Mouse (Mus musculus) MEL-GATA-1-ER (cell line): Measurements from ENCODE around the gene Grin2b.

ENCODE experiments used
- DNase-seq: peaks from one replicate; pipeline ENCODE4 v3.0.0-alpha.2; 2012; ENCODE audit warnings: low read depth; ENCODE audit errors: extremely low read depth

Grin2b gene

DNA sequence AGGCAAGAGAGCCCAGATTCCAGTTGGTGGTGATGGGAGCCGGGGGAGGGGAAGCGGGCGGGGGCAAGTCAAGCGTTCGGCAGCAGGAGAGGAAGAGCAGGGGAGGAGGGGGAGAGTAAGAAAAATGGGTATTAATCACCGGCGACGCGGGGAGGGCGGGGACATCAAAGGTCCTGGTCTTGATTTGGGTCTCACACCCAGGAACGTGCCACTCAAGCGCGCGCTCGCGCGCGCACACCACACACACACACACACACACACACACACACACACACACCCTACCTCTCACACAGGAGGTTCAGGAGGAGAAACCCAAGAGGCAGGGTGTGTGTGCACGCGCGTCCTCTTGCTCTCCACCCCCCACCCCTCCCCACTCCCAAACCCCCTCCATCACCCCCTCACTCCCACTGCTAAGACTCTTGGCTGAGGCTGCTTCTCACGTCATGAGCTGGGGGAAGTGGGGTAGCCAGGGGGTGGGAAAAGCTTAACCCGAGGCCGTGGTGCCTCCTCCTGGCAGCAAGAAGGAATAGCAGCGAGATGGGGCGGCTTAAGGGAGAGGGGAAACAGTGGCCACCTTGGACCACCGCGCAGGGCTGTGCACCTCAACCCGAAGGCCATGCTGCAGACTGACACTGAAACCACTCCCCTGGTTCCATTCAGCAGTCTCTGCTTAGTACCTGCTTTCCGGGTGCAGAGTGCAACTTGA lies at the start of gene Grin2b:
TSS of gene Grin2b (minus strand) at position 321 of the 706 bp plus-strand sequence.
- DNase-seq: no peak

DNA sequence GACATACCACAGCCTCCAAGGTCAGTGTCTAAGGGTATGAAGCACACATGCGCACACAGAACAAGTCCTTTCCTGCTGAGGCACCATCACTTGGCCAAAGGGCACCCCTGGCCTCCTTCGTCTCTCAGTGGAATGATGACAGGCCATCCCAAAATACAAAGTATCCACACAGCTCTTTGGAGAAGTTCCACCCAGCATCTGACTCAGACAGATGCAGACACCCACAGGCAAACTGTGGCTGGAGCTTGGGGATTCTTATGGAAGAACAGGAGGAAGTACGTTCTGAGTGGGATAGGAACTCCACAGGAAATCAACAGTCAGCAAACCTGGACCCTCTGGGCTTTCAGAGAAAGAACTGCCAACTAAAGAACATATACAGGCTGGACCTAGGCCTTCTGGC lies 48.6 kb upstream of the Grin2b start:
- no peak for DNase-seq

DNA sequence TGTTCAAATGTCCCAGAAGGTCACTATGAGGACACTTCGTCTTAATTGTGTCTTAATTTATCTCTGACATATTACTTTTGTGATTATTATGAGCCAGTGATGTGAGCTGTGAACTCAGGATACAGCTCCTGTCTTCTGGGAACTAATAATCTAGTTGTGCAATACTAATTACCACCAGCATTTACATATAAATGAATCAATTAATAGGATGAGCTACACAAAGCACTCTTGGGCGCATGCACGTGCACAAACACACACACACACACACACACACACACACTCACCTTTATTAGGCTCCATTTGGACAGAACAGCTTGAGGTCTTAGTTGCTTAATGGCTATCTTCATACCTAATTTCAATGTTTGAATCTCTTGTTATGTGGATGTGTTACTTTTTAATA lies 37.1 kb upstream of the Grin2b start:
- DNase-seq: no peak

DNA sequence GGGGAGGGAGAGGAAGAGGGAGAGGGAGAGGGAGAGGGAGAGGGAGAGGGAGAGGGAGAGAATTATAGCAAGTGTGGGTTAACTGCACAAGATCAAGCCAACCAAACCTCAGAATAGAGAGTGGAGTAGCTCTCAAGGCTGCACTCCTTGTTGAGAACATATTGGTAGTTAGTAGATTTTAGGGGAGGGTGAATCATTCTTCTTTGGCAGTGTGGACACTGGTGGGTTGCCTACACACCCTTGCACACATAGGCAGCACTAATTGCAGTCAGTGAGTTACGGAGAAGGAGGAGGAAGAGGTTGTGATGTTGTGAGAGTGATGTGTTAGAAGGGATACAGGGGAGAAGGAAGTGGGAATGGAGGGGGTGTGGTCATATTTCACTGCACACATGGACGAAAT lies 26.5 kb upstream of the Grin2b start:
- DNase-seq: no peak

DNA sequence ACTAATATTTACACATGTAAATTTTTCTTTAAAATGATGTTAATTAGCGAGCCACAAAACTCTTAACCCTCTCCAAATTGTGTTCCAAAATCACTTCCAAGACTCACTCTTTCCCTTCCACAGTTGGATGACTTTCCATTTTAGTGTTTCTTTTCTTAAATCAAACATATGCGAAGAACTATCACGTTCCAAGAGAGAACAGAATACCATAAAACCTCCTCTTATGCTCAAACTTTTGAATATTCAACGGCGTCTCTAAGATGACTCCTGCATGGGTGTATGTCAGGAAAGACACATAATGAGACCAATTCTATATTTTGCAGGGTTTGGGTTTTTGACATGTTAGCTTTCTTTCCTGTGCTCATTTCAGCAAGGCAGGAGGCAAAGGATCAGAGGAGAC lies 21.3 kb upstream of the Grin2b start:
- no peak for DNase-seq

DNA sequence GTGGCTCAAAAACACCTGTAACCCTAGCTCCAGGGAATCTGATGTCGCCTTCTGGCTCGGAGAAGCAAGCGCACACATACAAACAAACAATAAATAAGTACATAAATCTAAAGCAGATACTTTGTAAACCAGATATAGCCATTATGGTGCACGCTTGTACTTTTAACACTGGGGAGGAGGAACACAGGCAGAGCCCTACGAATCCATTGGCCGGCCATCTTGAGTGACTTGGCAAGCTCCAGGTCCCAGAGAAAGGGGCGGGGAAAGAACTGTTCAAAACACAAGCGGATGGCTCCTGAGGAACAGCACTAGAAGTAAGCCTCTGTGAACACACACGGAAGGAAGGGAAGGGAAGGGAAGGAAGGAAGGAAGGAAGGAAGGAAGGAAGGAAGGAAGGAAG lies 4.8 kb upstream of the Grin2b start:
- DNase-seq: no peak

DNA sequence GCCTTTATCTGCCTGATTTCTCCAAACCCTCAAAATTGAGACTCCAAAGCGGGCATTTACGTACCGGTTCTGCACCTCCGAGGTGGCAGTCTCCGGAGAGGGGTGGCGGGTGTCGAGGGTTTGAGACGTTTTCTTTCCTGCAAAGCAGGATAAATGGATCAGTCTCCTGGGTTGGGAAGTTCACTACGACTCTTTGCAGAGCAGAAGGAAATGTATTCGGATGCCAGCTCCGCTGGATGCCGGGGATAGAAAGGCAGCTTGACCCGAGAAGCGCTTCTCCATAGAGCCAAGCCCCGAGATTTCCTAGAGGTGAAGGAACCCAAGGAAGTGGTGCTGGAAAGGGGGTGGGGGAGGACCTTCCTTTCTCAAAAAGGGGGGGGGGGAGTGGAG lies 515 bp downstream of the Grin2b start:
- DNase-seq: no peak

DNA sequence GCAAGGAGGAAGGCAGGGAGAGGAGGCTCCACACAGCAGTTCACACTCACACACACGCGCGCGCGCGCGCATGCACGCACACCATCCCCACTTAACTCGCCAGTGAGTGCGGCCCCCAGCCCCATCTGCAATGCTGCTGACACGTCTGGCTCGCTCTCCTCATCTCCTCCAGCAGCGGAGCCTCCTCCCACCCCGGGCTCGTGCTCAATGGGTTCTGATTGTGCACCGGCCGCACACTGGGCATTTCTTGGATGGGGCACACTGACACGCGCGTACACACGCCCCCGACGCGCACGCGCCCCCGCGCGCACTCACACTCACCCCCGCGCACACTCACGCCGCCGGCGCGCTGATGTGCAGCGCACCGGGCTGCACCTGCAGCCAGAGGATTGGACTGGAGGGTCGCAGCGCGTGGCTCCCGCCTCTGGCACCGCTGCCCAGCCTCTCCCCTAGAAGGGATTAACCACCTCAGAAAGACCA lies 1.1 kb downstream of the Grin2b start:
- no peak for DNase-seq

DNA sequence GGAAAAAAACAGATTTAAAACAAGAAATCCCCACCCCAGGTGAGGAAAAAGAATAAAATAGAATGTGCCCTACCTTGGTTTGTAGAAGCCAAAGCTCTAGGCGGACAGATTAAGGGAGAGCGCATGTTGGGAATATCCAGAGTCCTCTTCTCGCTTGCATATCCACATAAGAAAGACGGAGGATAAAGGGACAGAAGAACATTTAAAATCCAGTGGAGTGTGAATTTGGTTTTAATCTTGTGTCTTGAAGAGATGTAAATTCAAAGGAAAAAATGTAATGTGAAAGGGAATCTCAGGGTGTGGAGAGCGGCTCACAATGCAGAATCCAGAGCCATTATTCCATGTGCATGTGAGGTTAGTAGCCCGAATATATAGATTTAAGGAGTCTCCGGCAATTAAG lies 2.0 kb downstream of the Grin2b start:
- DNase-seq: no peak

DNA sequence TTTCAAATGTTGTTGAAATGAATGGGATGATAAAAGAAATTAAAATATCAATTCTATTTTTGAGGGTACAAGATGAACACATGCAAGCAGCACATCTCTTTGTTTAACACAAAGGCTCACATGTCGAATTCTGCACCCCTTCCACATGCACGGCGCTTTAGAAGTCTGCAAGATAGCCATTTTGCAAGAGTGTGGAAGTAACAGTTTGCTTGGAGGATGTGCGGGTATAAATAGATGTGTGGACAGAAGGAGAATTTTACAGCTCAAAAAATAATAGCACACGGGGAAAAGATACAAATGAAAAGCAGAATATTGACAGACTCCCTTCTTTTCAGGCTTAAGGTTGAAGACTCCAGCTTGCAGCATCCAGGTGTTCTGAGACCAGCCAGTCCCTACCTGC lies 2.9 kb downstream of the Grin2b start:
- no peak for DNase-seq

DNA sequence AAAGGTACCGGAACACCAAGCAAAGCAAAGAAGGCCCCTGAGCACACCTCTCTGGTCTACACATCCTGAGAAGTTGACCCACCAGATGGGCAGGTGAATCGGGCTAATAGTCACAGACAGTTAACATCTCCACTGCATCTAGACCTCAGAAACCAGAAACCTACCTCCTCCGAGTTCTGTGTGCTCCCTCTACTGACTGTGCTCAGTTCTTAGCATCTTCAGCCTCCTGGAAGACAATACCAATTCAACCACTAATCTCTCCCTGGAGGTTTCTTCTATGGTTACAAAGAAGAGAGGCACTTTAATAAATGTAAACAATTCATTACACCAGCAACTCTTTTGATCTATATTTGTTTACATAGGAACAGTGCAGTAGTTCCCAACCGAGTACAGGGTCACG lies 6.0 kb downstream of the Grin2b start:
- no peak for DNase-seq

DNA sequence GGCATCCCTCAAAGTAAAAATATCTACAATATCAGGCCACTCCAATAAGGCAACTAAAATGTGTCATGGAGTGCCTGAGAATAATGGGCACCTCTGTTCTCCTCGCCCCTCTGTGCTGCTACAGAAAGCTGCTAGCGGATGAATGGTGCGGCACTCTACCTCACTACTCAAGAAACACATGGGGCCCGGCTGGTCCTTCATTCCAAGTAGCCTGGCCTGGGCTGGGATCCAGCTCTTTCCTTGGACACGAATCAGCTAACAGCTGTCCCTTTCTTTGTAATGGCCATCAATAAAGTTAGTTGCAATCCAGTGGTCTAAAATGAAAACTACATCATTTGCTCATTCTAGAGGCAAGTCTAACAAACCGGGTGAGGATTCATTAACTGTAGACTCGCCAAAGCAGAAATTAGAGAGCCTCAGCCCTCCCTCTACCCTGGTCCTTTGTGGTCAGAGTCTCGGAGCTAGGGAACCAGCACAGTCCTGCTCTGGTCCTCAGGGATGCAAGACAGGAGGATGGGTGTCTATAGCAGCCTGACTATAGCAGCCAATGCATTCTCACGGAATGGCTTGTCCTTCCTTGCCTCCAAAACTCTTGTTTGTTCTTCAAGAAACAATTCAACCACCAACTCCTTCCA lies 7.8 kb downstream of the Grin2b start:
- no peak for DNase-seq

DNA sequence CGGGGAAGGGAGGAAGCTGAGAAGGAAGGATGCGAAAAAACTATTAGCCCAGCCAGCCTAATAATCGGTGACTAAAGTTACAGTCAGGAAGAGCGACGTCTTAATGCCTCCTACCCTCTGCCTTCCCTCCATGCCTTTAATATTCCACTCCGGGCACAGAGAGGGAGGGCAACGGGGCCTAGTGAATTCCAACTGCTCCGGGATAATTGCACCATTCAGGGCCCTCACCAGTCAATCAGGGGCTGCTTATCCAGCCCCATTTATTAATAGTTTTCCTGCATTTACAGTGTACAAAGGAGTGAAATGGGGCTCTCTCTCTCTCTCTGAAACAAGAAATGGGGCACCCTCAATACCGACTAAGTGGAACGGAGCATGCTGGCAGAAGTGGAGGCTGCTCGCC lies 11.2 kb downstream of the Grin2b start:
- DNase-seq: no peak

DNA sequence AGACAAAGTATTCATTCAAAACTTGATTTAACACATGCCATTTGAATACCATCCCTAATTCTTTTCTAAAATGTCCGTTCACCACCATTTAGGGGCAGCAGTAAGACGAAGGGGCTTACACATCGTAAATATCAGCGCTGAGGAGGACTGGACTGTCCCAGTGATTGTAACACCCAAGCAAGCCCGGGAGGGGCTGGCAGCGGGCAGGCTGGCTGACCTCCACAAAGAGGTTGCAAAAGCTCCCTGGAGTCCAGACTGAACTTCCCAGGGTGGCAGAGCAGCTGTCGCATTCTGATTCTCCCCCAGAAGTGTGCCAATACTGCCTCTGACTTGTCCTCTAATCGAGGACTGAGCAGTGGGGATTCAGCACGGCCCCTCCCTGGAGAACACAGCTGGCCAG lies 19.9 kb downstream of the Grin2b start:
- DNase-seq: no peak

DNA sequence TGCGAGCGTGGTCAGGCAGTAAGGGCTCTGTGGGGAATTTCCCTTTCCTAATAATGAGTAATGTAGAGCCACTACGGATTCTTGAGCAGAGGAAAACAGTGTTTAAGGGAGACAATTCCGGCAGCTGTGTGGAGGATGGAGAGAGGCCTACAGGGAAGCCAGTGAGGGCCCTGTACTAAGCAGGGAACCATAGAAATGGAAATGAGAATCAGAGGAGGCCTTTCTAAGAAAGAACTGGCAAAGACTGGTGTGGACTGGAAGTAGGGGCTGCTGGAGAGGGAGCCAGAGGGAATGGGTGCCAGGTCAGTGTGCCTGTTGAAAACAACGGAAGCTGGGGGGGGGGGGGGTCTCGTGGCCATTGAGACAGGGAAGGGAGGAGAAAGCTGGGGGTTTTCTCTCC lies 23.2 kb downstream of the Grin2b start:
- no peak for DNase-seq

DNA sequence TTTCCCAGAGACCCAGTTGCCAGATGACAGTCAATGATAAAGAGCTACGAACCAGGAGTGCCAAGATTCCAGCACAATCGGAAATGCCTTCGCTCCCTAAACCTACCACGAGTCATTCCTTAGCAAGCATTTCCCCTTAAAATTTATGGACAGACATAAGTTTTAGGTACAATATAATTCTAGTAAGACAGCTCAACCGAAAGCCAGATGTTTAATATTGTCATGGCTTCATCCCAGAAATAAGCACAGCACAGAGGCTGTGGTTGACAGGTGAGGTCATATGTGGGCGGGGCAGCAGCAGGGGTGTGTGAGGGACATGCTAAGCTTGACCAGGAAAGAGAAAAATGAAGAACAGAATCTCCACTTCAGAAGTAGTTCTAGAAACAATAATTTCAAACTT lies 33.3 kb downstream of the Grin2b start:
- no peak for DNase-seq

DNA sequence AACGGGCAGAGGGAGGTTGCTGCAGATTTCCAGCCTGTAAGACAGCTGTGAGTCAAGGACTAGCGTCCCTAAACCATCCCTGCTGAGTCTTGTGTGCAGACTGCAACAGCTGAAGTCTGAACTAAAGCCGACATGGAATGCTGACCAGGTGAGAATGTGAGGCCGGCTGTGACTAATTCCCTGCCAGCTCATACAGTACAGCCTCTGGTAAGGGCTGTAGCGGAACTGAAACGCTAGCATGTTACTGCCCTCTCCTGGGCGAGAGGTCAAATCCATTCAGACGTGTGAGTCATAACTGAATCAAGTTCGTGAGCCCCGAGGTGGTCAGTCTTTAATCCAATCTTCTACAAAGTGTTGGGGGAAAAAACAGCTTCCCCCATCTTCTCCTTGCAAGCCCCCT lies 42.9 kb downstream of the Grin2b start:
- DNase-seq: no peak

DNA sequence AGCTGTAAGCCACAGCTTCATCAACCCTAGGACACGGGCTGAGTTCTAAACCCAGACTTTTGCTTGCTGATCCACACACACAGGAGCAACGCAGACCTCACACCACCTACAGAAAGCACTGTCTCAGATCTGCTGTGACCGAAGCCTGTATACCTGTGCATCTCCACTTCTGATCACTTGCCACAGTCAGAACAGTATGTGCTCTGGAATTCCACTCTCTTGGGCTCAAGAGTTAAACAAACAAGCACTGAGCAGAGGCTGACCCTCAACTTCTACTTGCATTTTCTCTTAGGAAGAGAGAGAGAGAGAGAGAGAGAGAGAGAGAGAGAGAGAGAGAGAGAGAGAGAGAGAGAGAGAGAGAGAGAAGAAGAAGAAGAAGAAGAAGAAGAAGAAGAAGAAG lies 50.7 kb downstream of the Grin2b start:
- DNase-seq: no peak

DNA sequence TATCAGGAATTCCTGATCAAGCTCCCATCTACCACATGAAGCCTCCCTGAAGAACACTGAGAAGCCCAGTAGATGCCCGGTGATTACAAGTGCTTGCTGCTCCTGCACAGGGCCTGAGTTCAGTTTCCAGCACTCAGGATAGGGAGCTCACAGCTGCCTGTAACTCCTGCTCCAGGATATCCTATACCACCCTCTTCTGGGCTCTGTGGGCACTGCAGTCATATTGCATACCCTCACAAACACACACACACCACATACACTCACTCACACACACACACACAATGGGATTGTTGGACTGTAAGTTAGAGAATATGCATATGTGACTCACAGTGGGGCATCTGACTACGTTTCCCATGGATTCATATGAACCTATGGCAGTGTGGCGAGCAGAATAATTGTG lies 55.9 kb downstream of the Grin2b start:
- DNase-seq: no peak

DNA sequence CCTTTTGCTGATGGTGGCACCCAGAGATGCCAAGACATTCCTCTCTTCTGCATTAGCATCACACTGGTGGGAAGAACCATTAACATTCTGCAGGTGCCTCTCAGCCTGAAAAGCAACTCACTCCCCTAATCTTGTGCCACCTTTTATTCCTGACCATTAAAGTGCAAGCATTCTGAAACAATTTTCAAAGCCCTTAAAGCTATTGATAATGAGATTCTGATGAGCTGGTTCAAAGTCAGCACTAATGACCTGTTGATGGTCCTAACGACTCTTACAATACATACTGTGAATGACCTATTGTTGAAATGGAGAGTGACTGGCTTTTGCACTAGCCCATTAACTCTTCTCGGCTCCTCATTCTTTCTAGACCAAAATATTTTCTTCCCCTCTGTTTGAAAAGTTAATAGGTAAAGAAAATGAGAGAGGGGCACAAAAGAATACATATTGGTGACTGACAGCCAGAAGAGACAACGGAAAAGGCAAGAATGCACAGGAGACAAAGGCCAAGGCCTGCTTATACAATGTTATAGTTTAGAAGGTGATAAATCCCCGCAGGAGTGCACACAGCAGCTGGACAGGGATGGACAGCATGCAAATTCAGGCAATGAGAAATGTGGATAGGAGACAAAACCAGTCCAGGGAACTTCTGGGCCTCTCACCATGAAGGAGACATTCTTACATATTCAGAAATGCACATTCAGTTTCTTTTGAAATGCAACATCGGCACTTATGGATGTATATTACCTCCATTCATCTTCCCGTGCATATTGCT lies 59.5 kb downstream of the Grin2b start:
- no peak for DNase-seq

DNA sequence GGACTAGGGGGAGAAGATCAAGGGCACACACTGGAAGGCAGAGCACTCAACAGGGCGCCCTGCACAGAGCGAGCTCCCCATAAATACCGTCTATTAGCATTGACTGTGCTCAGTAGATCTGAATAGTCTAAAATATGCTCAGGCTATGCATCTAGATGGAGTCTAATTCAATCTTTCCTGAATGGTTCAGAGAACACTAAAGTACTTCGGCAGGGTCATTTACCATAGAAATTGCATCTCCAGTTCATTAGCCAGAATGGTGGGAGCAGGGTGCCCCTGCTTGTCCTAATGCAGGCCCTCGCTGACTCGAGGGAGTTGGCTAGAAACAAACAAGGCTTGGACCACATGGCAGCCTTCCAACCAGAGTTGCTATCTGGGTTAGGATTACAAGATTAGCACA lies 64.1 kb downstream of the Grin2b start:
- DNase-seq: no peak

DNA sequence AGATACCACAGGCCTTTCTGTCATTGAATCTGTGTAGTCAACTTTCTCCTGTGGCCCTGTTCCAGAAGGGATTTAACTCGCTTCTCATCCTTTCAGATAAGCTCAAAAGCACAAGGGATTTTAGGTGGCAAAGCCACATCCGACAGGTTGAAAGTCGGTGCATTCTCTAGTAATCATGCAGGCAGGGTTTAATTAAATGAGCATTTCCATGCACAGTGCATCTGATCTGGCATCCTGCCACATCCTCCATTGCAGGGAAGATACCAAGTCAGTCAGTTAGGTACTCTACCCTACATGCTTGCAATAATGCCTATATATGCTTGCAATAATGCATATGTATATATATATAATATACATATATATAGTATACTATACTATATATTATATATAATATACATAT lies 64.8 kb downstream of the Grin2b start:
- no peak for DNase-seq

DNA sequence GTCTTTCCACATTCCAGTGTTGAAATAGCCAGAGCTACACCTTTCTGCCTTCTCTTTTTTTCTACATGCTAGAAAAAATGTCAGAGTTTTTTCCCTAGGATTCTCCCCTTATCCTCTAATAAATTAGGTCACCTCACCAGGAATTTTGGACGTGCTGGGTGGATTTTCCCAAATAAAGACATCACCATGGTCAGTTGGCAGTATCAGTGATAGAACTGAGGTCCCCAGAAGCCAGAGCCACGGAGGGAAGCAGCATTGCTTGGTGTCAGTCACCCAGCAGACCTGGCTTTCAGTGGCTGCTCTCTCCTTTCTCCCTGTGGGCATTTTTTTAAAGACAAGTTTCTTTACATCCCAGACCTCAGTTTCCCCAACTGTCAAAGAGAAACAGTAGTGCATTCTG lies 68.1 kb downstream of the Grin2b start:
- DNase-seq: no peak
